Mouse (Mus musculus): ENCODE measurements around the gene Ucma. TPM values are rescaled to one million over a fixed set of nuclear protein-coding genes. Genes with fewer than 3 reads are reported as not detected.

The Ucma gene
- polyA plus RNA-seq, 1 experiment from 2014 or later, result not detected

DNA sequence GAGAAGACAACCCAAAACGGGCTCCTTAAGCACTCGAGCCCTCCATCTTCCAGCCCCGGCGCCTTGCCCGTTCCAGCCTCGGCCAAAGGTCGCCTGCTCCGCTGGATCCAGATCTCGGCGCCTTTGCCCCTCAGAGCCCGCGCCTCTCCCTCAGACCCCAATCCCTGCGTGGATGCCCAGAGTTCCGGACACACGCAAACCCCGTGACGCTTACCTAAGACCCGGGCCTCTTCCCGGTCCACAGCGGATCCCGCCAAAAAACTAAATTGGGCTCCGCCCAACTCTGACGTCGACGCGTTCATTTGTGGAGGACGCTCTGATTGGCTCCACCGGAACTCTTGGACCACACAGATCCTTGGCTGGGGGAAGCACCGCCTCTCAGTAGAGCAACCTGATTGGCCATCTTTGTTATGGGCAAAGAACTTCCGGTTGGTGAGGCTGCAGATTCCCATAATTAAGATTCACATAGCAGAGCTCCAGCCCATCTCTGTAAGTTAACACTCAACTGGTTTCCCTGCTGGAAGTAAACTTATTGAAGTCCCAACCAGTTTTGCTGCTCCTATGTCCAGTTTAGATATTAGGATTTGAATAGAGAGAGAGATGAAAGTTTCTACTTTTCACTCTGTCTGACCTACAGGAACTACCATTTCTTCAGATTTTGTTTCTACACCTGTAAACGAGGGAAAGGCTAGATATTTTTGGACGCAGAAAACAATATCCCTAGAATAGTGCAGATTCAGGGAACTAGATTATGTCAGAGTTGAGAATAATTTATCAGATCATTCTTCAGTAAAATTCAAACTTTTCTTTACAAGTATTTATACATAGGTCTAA is 36.8 kb downstream of the Ucma start, which contains the start of gene Mcm10:
Gene Mcm10, minus strand, starts transcription at position 301 of the 834 bp plus-strand sequence.
- H3K9ac ChIP-seq (ENCODE audit: low read depth, low read length), result peak within 1 kb of the TSS; percentile 68
- H3K4me2 ChIP-seq (ENCODE audit: low read length), result peak within 1 kb of the TSS; percentile 64
- no peak within 1 kb of the TSS for H3K27ac ChIP-seq
- DNase-seq (ENCODE audit: low spot score) (peak; percentile 99), ATAC-seq (replicated peaks; ENCODE audit: low FRiP score, low read depth) (peak; percentile 100)
- no peaks in the 10 kb centered on the region for H3K27me3 ChIP-seq (ENCODE audit: insufficient read depth, low read length)
- WGBS, result 4% methylated on average over 32 of the region's 32 CpGs
- TF ChIP-seq CTCF (IDR thresholded peaks at IDR 0.05; ENCODE audit: low read depth), result no peak
- H3K36me3 ChIP-seq (ENCODE audit: insufficient read depth, low read length), result peaks cover 10% of the 10 kb centered on the region; the same call in 1 of the 2 replicates
- no peaks in the 10 kb centered on the region for H3K4me1 ChIP-seq (replicated peaks; ENCODE audit: insufficient read depth, low read length)
- H3K9me3 ChIP-seq (replicated peaks; ENCODE audit: low read length), result no peaks in the 10 kb centered on the region
- H3K4me3 ChIP-seq (replicated peaks; ENCODE audit: low read depth, low read length), result peak within 1 kb of the TSS; percentile 71

DNA sequence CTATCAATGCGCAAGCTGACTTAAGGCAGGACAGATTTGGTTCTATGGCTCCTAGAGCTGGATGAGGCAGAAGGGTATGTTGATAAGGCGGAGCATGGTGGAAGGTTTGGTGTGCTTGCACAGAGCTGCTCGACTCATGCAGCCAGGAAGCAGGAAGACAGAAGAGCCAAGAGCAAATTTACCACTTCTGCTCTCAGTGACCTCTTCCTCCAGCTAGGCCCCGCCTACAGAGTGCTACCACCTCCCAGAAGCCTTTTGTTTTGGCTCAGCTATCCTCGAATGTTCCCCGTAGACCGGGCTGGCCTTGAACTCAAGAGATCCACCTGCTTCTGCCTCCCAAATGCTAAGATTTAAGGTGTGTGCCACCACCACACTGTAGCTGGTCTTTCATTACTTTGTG is 38.7 kb downstream of the Ucma start:
- WGBS, result 72% methylated on average over 7 of the region's 7 CpGs
- H3K9ac ChIP-seq (ENCODE audit: low read depth, low read length), result no peak overlapping the region
- no peak overlapping the region for H3K4me2 ChIP-seq (ENCODE audit: low read length)
- DNase-seq (ENCODE audit: low spot score) (no peak), ATAC-seq (replicated peaks; ENCODE audit: low FRiP score, low read depth) (no peak)
- H3K4me1 ChIP-seq (replicated peaks; ENCODE audit: insufficient read depth, low read length), result no peaks in the 10 kb centered on the region
- TF ChIP-seq CTCF (IDR thresholded peaks at IDR 0.05; ENCODE audit: low read depth), result no peak
- H3K4me3 ChIP-seq (replicated peaks; ENCODE audit: low read depth, low read length), result no peak overlapping the region
- no peaks in the 10 kb centered on the region for H3K36me3 ChIP-seq (ENCODE audit: insufficient read depth, low read length)
- H3K27ac ChIP-seq, result no peak overlapping the region
- no peaks in the 10 kb centered on the region for H3K9me3 ChIP-seq (replicated peaks; ENCODE audit: low read length)
- no peaks in the 10 kb centered on the region for H3K27me3 ChIP-seq (ENCODE audit: insufficient read depth, low read length)

DNA sequence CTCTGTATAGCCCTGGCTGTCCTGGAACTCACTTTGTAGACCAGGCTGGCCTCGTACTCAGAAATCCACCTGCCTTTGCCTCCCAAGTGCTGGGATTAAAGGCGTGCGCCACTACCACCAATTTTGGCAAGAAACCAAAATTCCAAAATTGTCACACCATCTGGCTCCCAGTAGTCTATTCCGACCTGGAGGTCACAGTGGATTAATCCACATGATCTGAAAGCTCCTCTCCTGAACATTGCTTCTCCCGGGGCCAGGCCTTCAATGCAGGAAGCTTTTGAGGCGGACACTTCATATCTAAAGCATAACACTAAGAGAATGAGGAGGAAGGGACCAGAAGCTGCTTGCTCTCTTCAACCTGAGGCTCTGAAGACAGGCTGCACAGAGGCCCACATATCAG is 39.6 kb downstream of the Ucma start:
- ATAC-seq (replicated peaks; ENCODE audit: low FRiP score, low read depth), result no peak
- Histone ChIP-seq H3K4me1 (replicated peaks; ENCODE audit: insufficient read depth, low read length) (no peaks in the 10 kb centered on the region), H3K27me3 (ENCODE audit: insufficient read depth, low read length) (no peaks in the 10 kb centered on the region), H3K27ac (no peak overlapping the region), H3K4me3 (replicated peaks; ENCODE audit: low read depth, low read length) (no peak overlapping the region), H3K9ac (ENCODE audit: low read depth, low read length) (no peak overlapping the region), H3K4me2 (ENCODE audit: low read length) (no peak overlapping the region), H3K36me3 (ENCODE audit: insufficient read depth, low read length) (no peaks in the 10 kb centered on the region), H3K9me3 (replicated peaks; ENCODE audit: low read length) (no peaks in the 10 kb centered on the region)
- no peak for TF ChIP-seq CTCF (IDR thresholded peaks at IDR 0.05; ENCODE audit: low read depth)
- WGBS, result 89% methylated on average over 6 of the region's 6 CpGs
- no peak for DNase-seq (ENCODE audit: low spot score)

DNA sequence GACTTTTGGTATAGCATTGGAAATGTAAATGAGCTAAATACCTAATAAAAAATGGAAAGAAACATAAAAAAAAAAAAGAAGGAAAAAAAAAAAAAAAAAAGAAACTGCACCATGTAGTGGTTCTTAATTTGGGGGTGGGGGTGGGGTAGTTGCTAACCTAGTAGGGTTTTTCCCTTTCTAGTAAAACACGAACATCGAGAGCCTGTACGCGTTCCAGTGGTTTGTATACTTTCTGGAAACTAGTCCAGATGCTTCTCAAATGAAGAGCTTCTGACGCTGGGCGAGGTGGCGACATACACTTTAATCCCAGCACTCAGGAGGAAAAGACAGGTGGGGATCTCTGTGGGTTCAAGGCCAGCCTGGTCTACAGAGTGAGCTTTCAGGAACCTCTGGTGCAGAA is 41.0 kb downstream of the Ucma start:
- DNase-seq (ENCODE audit: low spot score), result no peak
- 91% methylated on average over 7 of the region's 7 CpGs for WGBS
- no peak overlapping the region for H3K27ac ChIP-seq
- no peak overlapping the region for H3K9ac ChIP-seq (ENCODE audit: low read depth, low read length)
- H3K4me1 ChIP-seq (replicated peaks; ENCODE audit: insufficient read depth, low read length), result no peaks in the 10 kb centered on the region
- H3K4me3 ChIP-seq (replicated peaks; ENCODE audit: low read depth, low read length), result no peak overlapping the region
- no peaks in the 10 kb centered on the region for H3K36me3 ChIP-seq (ENCODE audit: insufficient read depth, low read length)
- H3K9me3 ChIP-seq (replicated peaks; ENCODE audit: low read length), result no peaks in the 10 kb centered on the region
- no peak for TF ChIP-seq CTCF (IDR thresholded peaks at IDR 0.05; ENCODE audit: low read depth)
- no peaks in the 10 kb centered on the region for H3K27me3 ChIP-seq (ENCODE audit: insufficient read depth, low read length)
- no peak for ATAC-seq (replicated peaks; ENCODE audit: low FRiP score, low read depth)
- H3K4me2 ChIP-seq (ENCODE audit: low read length), result no peak overlapping the region

DNA sequence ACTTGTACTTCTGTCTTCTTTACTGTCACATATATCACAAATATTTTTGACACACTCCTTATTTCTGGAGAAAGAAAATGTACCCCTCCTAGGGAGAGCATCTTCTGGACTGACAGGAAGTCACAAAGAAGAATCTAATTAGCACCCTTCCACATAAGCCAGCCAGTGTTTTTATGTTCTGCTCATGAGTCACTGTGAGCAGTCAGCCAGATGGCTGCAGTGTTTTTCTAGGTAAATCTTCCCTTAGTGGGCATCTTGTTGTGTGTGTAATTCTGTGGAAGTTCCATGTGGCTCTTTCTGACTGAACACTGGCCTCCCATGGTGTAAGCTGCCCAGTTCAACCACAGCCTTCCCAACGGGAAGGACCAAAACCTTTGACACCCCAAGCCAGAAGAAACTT is 43.8 kb downstream of the Ucma start:
- H3K27ac ChIP-seq, result no peak overlapping the region
- H3K36me3 ChIP-seq (ENCODE audit: insufficient read depth, low read length), result no peaks in the 10 kb centered on the region
- H3K9ac ChIP-seq (ENCODE audit: low read depth, low read length), result no peak overlapping the region
- H3K27me3 ChIP-seq (ENCODE audit: insufficient read depth, low read length), result no peaks in the 10 kb centered on the region
- ATAC-seq (replicated peaks; ENCODE audit: low FRiP score, low read depth) (no peak), DNase-seq (ENCODE audit: low spot score) (no peak)
- H3K4me1 ChIP-seq (replicated peaks; ENCODE audit: insufficient read depth, low read length), result no peaks in the 10 kb centered on the region
- H3K4me3 ChIP-seq (replicated peaks; ENCODE audit: low read depth, low read length), result no peak overlapping the region
- no peak for TF ChIP-seq CTCF (IDR thresholded peaks at IDR 0.05; ENCODE audit: low read depth)
- H3K9me3 ChIP-seq (replicated peaks; ENCODE audit: low read length), result no peaks in the 10 kb centered on the region
- H3K4me2 ChIP-seq (ENCODE audit: low read length), result no peak overlapping the region
- WGBS, result 49% methylated on average over 1 of the region's 1 CpGs

DNA sequence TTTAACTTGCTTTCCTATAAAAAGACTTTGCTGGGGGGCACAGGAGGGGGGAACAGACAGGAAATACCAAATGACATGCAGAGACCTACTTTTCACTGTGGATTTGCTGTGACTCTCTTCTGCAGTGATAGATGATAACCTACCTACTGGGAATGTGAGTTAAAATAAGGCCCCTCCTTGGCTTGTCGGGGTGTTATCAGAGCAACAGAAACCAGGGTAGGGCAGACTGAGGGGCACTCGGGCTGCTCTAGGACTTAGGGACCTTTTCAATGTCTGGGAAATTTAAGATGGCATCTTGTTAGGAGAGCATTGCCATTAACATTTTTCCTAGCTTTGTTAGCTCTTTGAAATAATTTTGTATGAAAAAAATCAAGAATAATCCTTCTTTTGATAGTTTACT is 47.4 kb downstream of the Ucma start:
- H3K4me2 ChIP-seq (ENCODE audit: low read length), result no peak overlapping the region

More for the DNA sequence above, 47.4 kb downstream of the Ucma start:
- Histone ChIP-seq H3K9me3 (replicated peaks; ENCODE audit: low read length) (no peaks in the 10 kb centered on the region), H3K27ac (no peak overlapping the region), H3K36me3 (ENCODE audit: insufficient read depth, low read length) (no peaks in the 10 kb centered on the region), H3K4me1 (replicated peaks; ENCODE audit: insufficient read depth, low read length) (no peaks in the 10 kb centered on the region), H3K4me3 (replicated peaks; ENCODE audit: low read depth, low read length) (no peak overlapping the region), H3K27me3 (ENCODE audit: insufficient read depth, low read length) (no peaks in the 10 kb centered on the region), H3K9ac (ENCODE audit: low read depth, low read length) (no peak overlapping the region)
- TF ChIP-seq CTCF (IDR thresholded peaks at IDR 0.05; ENCODE audit: low read depth), result no peak
- ATAC-seq (replicated peaks; ENCODE audit: low FRiP score, low read depth) (no peak), DNase-seq (ENCODE audit: low spot score) (no peak)
- 68% methylated on average over 2 of the region's 2 CpGs for WGBS

All from kidney, postnatal 0 days (tissue).